Mouse (Mus musculus): ENCODE measurements at regions not wholly inside any gene's neighbourhood (a gene's known extent, or its start where the extent isn't known, plus 50 kb on each side); places are given as distances from the start of the nearest gene placed in this dataset.

DNA sequence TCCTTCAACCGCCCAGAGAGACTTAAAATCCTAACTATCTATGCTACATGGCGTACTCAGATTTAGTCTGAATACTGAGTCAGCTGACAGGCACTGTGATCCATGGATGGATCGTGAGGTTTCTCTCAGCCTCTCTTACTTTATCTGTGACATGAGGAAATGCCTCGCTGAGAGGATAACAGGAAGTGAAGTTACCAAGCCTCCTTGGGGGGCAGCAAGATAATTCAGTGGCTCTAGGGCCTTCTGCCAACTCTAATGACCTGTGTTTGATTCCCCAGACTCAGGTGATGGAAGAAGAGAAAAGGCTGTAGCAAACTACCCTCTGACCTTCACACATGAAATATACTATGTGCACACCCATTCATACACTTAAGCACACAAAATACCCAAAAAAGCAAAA is 486.3 kb downstream of the Rwdd3 start:
- no peaks in the 10 kb centered on the region for H3K27me3 ChIP-seq (ENCODE audit: control insufficient read depth, insufficient read depth, insufficient read length)
- no peak overlapping the region for H3ac ChIP-seq (ENCODE audit: control insufficient read depth, insufficient read length, low read depth)
- H3K4me3 ChIP-seq (ENCODE audit: insufficient read depth, poor library complexity, severe bottlenecking), result no peak overlapping the region
- no peaks in the 10 kb centered on the region for H3K79me2 ChIP-seq (ENCODE audit: control insufficient read depth, insufficient read depth)
- H3K79me3 ChIP-seq (ENCODE audit: low read depth), result no peaks in the 10 kb centered on the region
- no peaks in the 10 kb centered on the region for H3K36me3 ChIP-seq (ENCODE audit: control insufficient read depth, insufficient read depth)
- TF ChIP-seq CEBPB (IDR thresholded peaks at IDR 0.05; ENCODE audit: low read depth), result no peak
- no peak for TF ChIP-seq FOSL1 (IDR thresholded peaks at IDR 0.05; ENCODE audit: insufficient read depth, low read length, poor library complexity, severe bottlenecking)
- no peak for TF ChIP-seq CTCF (IDR thresholded peaks at IDR 0.05; ENCODE audit: control insufficient read depth, insufficient read depth, insufficient read length)
- TF ChIP-seq MYOD1 (IDR thresholded peaks at IDR 0.05; ENCODE audit: control insufficient read depth, insufficient read length, low read depth), result no peak
- TF ChIP-seq MYOG (IDR thresholded peaks at IDR 0.05; ENCODE audit: control insufficient read depth, extremely low read depth, insufficient read length), result no peak
- TF ChIP-seq MAX (IDR thresholded peaks at IDR 0.05), result no peak
- no peak for TF ChIP-seq USF1 (IDR thresholded peaks at IDR 0.05; ENCODE audit: low read depth)

DNA sequence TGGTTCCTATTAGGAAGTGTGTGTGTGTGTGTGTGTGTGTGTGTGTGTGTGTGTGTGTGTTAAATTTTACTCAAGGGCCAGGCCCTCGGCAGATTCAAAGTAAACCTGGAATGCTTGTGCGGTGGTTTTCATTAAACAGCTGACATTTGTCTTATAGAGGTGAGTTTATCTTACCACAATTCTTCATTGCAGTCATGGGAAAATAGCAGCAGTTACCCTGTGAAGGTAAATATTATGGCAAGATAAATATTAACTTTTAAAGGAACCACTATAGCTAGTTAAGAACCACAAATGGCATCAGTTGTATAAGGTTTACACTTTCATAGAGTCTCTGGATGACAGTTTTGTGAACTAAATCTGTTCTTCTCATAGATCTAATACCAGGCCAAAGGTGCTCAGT is 495.6 kb downstream of the Rwdd3 start:
- H3K79me2 ChIP-seq (ENCODE audit: control insufficient read depth, insufficient read depth), result no peaks in the 10 kb centered on the region
- H3K27me3 ChIP-seq (ENCODE audit: control insufficient read depth, insufficient read depth, insufficient read length), result no peaks in the 10 kb centered on the region
- no peak overlapping the region for H3K4me3 ChIP-seq (ENCODE audit: insufficient read depth, poor library complexity, severe bottlenecking)
- TF ChIP-seq MYOG (IDR thresholded peaks at IDR 0.05; ENCODE audit: control insufficient read depth, extremely low read depth, insufficient read length), result no peak
- no peak for TF ChIP-seq USF1 (IDR thresholded peaks at IDR 0.05; ENCODE audit: low read depth)
- no peak for TF ChIP-seq MYOD1 (IDR thresholded peaks at IDR 0.05; ENCODE audit: control insufficient read depth, insufficient read length, low read depth)
- TF ChIP-seq MAX (IDR thresholded peaks at IDR 0.05), result no peak
- TF ChIP-seq FOSL1 (IDR thresholded peaks at IDR 0.05; ENCODE audit: insufficient read depth, low read length, poor library complexity, severe bottlenecking), result no peak
- TF ChIP-seq CTCF (IDR thresholded peaks at IDR 0.05; ENCODE audit: control insufficient read depth, insufficient read depth, insufficient read length), result no peak
- no peak for TF ChIP-seq CEBPB (IDR thresholded peaks at IDR 0.05; ENCODE audit: low read depth)
- H3K36me3 ChIP-seq (ENCODE audit: control insufficient read depth, insufficient read depth), result no peaks in the 10 kb centered on the region
- H3K79me3 ChIP-seq (ENCODE audit: low read depth), result no peaks in the 10 kb centered on the region
- H3ac ChIP-seq (ENCODE audit: control insufficient read depth, insufficient read length, low read depth), result no peak overlapping the region

DNA sequence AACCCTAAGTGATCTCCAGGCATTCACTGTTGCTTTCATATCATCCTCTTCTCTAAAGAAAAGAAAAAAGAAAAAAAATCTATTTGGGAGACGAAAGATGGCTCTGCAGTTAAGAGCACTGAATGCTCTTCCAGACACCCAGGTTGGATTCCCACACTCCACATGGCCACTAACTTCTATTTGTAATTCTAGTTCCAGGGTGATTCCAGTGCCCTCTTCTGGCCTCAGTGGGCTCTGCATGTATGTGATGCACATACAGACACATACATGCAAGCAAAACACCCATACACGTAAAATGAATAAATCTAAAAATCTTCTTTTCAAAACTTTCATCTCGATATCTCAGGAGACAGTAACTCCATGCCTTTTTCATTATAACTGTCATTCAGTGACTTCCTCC is 502.8 kb downstream of the Rwdd3 start:
- no peak overlapping the region for H3K4me3 ChIP-seq (ENCODE audit: insufficient read depth, poor library complexity, severe bottlenecking)
- H3K79me2 ChIP-seq (ENCODE audit: control insufficient read depth, insufficient read depth), result no peaks in the 10 kb centered on the region
- no peaks in the 10 kb centered on the region for H3K36me3 ChIP-seq (ENCODE audit: control insufficient read depth, insufficient read depth)
- no peak for TF ChIP-seq MYOG (IDR thresholded peaks at IDR 0.05; ENCODE audit: control insufficient read depth, extremely low read depth, insufficient read length)
- no peak for TF ChIP-seq USF1 (IDR thresholded peaks at IDR 0.05; ENCODE audit: low read depth)
- no peak for TF ChIP-seq CEBPB (IDR thresholded peaks at IDR 0.05; ENCODE audit: low read depth)
- no peaks in the 10 kb centered on the region for H3K27me3 ChIP-seq (ENCODE audit: control insufficient read depth, insufficient read depth, insufficient read length)
- no peak overlapping the region for H3ac ChIP-seq (ENCODE audit: control insufficient read depth, insufficient read length, low read depth)
- H3K79me3 ChIP-seq (ENCODE audit: low read depth), result no peaks in the 10 kb centered on the region

DNA sequence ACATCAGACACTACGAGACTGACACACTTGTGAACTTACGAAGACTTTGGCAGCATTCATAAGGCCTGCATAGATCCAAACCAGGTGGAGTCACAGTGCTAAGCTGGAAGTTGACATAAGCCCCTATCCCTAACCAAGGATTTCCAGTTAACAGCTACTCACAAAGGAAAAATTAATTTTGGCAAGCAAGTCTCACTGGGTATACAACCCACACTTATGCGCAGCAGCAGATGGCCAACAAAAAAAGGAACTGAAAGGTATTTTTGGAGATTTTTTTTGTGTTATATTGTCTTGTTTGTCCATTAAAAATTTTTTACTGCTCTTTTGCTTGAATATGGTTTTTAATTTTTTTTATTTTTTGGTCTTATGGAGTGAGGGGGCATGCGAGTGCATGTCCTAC is 509.0 kb downstream of the Rwdd3 start:
- no peaks in the 10 kb centered on the region for H3K36me3 ChIP-seq (ENCODE audit: control insufficient read depth, insufficient read depth)
- H3ac ChIP-seq (ENCODE audit: control insufficient read depth, insufficient read length, low read depth), result no peak overlapping the region
- H3K27me3 ChIP-seq (ENCODE audit: control insufficient read depth, insufficient read depth, insufficient read length), result no peaks in the 10 kb centered on the region
- H3K4me3 ChIP-seq (ENCODE audit: insufficient read depth, poor library complexity, severe bottlenecking), result no peak overlapping the region
- no peaks in the 10 kb centered on the region for H3K79me3 ChIP-seq (ENCODE audit: low read depth)
- TF ChIP-seq CTCF (IDR thresholded peaks at IDR 0.05; ENCODE audit: control insufficient read depth, insufficient read depth, insufficient read length) (no peak), MYOG (IDR thresholded peaks at IDR 0.05; ENCODE audit: control insufficient read depth, extremely low read depth, insufficient read length) (no peak), FOSL1 (IDR thresholded peaks at IDR 0.05; ENCODE audit: insufficient read depth, low read length, poor library complexity, severe bottlenecking) (no peak), USF1 (IDR thresholded peaks at IDR 0.05; ENCODE audit: low read depth) (no peak), MYOD1 (IDR thresholded peaks at IDR 0.05; ENCODE audit: control insufficient read depth, insufficient read length, low read depth) (no peak), MAX (IDR thresholded peaks at IDR 0.05) (no peak), CEBPB (IDR thresholded peaks at IDR 0.05; ENCODE audit: low read depth) (no peak)
- no peaks in the 10 kb centered on the region for H3K79me2 ChIP-seq (ENCODE audit: control insufficient read depth, insufficient read depth)

DNA sequence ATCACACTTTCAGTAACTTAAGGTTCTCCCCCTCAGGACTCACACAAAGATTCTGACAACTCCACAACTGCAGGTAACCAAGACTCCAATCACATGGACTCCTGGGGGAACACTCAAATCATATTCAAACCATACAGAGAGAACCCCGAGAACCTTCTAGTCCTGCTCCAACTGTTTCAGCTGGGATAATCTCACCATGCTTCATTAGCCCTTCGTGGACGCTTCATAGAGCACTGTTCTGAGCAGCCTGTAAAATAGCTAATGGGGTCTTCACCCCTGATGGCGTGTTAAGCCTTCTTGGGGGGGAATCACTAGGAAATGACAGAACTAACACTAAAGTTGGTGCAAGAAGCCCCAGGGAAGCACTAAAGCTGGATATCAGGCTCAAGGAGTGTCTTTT is 510.7 kb downstream of the Rwdd3 start:
- Histone ChIP-seq H3K79me2 (ENCODE audit: control insufficient read depth, insufficient read depth) (no peaks in the 10 kb centered on the region), H3K36me3 (ENCODE audit: control insufficient read depth, insufficient read depth) (no peaks in the 10 kb centered on the region), H3K4me3 (ENCODE audit: insufficient read depth, poor library complexity, severe bottlenecking) (no peak overlapping the region), H3ac (ENCODE audit: control insufficient read depth, insufficient read length, low read depth) (no peak overlapping the region), H3K79me3 (ENCODE audit: low read depth) (no peaks in the 10 kb centered on the region), H3K27me3 (ENCODE audit: control insufficient read depth, insufficient read depth, insufficient read length) (no peaks in the 10 kb centered on the region)
- TF ChIP-seq CEBPB (IDR thresholded peaks at IDR 0.05; ENCODE audit: low read depth), result no peak
- TF ChIP-seq CTCF (IDR thresholded peaks at IDR 0.05; ENCODE audit: control insufficient read depth, insufficient read depth, insufficient read length), result no peak
- no peak for TF ChIP-seq USF1 (IDR thresholded peaks at IDR 0.05; ENCODE audit: low read depth)
- no peak for TF ChIP-seq MAX (IDR thresholded peaks at IDR 0.05)
- no peak for TF ChIP-seq MYOD1 (IDR thresholded peaks at IDR 0.05; ENCODE audit: control insufficient read depth, insufficient read length, low read depth)
- TF ChIP-seq MYOG (IDR thresholded peaks at IDR 0.05; ENCODE audit: control insufficient read depth, extremely low read depth, insufficient read length), result no peak
- no peak for TF ChIP-seq FOSL1 (IDR thresholded peaks at IDR 0.05; ENCODE audit: insufficient read depth, low read length, poor library complexity, severe bottlenecking)

Measured in C2C12 (cell line).